Mouse (Mus musculus) spleen, postnatal 36 days (tissue): ENCODE measurements around the gene Cdt1.
A peak's percentile ranks its signal among the peaks of the same experiment; 100 is the strongest.

Experiments used
- DNase-seq, 2 experiments: peaks; one replicate each; pipeline ENCODE4 v3.0.0; 2022; ENCODE audit warnings: low spot score in 2 of 2, mixed read lengths in 1 of 2

The Cdt1 gene

DNA sequence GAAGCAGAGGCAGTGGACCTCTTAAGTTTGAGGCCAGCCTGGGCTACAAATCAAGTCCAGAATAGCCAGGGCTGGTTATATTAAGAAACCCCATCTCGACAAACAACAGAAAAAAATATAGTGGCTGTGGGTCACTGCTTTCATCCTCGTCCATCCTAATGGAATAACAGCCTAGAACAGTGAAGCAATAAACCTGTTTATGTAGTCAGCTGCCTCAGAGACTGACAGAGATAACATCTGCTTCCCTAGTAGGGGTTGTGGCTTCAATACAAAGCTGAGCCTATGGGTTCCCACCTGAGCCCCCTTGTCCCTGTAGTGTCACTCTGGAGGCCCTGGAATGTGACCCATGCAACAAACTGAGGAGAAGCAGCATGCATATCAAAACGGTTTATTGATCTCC is 6.4 kb downstream of the Cdt1 start:
- DNase-seq = no peak

GRCm38 (mm10) chr8:122574667-122575251 is 6.9 kb downstream of the Cdt1 start:
- no peak for DNase-seq

GRCm38 (mm10) chr8:122575286-122575685 is 7.5 kb downstream of the Cdt1 start:
- no peak for DNase-seq

GRCm38 (mm10) chr8:122575735-122576647 is 8.2 kb downstream of the Cdt1 start:
- no peak for DNase-seq

DNA sequence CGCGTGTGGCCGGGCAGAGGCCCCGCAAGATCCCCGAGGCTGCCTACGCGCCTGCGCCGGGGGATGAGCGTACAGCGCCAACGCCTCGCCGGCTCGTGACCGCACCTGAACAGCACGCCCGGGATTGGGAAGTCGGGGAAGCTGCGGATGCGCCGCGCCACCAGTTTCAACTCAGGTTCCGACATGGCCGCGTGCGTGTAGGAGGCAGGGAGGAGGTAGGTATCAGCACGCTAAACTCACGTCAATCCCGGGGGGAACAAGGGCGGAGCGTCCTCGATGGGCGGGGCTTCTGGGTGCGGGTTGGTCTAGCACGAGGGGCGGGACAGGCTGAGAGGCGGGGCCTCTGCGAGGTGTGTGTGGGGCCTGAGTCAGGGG is 8.8 kb downstream of the Cdt1 start, which contains the start of gene Aprt:
Gene Aprt (minus strand): TSS at position 262 of the 375 bp plus-strand sequence.
- DNase-seq = peak; percentile 96

- DNase-seq = no peak
Observed at GRCm38 (mm10) chr8:122577116-122577515, 9.3 kb downstream of the Cdt1 start.

GRCm38 (mm10) chr8:122579196-122579595 is 11.4 kb downstream of the Cdt1 start:
- no peak for DNase-seq

- no peak for DNase-seq
Observed at GRCm38 (mm10) chr8:122580926-122581325, 13.1 kb downstream of the Cdt1 start.

- no peak for DNase-seq
Observed at GRCm38 (mm10) chr8:122584981-122585380, 17.2 kb downstream of the Cdt1 start.

GRCm38 (mm10) chr8:122585411-122585891 is 17.6 kb downstream of the Cdt1 start:
- DNase-seq = no peak

- DNase-seq = no peak
Observed at GRCm38 (mm10) chr8:122586171-122586570, 18.4 kb downstream of the Cdt1 start.

DNA sequence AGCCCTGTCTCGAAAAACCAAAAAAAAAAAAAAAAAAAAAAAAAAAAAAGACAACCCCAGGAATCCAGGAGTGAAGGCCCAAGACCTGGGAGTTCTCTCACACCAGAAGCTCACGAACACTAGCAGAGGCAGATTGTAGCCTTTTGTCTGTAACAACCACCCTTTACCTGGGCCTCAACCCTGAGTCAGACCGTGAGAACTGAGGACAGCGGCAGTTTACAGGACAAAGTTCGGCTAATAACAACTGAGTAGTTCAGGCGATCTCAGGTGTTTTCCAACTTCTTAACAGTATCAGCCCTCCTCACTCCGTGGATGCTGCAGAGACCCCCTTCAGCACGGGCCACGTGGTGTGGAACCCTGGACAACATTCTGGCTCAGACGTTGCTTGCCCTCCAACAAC is 18.9 kb downstream of the Cdt1 start:
- no peak for DNase-seq

DNA sequence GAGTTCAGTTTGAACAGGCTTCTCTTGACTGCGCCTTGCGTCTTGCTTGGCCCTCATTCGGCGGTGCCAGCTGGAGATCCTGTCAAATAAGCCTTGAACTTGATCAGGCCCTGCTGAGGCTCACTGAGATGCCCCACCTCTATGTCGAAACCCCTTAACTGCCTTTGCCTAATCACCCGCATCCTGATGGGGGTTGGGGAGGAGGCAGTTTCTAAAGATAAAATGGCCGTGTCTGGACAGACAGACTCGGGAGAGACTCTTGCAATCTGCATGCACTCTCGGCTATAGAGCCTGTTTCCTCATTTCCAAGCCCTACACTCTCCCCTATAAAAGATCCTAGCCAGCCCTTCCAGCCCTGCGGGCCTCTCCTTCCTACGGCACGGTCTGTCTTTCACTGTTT is 25.4 kb downstream of the Cdt1 start:
- DNase-seq = no peak

GRCm38 (mm10) chr8:122593783-122594507 is 26.1 kb downstream of the Cdt1 start:
- no peak for DNase-seq

GRCm38 (mm10) chr8:122596031-122596430 is 28.2 kb downstream of the Cdt1 start:
- DNase-seq = no peak

DNA sequence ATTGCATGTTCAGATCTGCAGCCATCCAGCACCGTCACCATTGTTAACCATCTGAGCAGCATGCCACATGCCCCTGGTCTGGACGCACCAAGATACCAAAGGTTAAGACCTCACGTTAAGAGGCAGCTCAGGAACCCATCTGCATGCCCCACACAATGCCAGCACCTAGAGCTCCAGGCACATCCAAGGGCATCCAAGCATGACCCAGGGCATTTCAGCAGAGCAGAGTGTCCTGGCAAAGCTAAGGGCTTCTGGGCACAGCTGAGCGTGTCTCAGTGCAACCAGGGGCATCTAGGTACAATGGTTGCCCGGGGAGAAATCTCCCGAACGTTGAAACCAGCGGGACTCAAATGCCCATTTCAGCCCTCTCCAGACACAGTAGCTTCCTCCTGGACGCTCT is 32.9 kb downstream of the Cdt1 start:
- no peak for DNase-seq

- DNase-seq = no peak
Observed at GRCm38 (mm10) chr8:122604640-122605039, 36.8 kb downstream of the Cdt1 start.

- peak; percentile 50 to 61 for DNase-seq
Observed at GRCm38 (mm10) chr8:122605367-122605766, 37.6 kb downstream of the Cdt1 start.

GRCm38 (mm10) chr8:122606810-122607209 is 39.0 kb downstream of the Cdt1 start:
- DNase-seq = no peak

DNA sequence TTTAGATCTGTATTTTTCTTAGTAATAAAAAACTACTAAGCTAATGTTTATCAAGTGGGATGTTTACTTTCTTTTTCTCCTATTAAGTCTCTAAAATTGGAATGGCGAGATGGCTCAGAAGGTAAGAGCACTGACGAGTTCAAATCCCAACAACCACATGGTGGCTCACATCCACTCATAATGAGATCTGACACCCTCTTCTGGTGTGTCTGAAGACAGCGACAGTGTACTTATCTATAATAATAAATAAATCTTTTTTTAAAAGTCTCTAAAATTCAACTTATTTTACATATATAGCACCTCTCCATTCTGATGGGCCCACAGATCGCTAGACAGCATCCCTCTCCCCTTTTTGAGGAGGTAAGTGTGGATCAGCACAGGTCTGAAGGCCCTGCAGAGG is 42.4 kb downstream of the Cdt1 start:
- DNase-seq = no peak

DNA sequence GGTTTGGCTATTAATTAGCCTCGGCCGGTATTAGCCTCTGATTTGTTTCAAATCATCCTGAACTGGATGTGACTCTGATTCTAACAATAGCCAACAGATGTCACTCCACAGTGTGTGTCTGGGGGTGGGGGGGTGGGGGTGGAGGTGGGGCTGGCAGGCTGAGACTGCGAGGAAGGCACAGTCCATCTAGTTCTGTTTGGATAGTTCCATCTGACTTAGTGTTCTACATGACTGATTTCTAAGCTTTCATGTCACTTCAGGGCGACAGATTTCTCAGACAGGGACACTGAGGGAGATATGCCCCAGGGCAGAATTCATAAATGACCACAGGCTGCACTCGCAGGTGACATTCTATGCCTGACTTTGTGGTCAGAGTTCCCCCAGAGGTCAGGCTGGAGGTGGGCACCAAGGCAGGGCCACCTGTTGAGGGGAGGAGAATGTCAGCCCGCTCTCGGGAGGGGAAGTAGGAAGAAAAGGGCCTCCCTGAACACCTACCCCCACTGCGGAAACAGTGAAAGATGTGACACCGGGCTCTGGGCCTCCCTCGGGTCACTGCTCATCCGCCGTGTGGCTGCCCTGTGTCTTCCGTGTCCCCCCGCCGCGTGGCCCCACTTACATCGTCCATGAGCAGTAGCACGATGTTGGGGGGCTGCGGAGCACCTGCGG is 42.9 kb downstream of the Cdt1 start:
- peak; percentile 73 to 76 for DNase-seq
